Mouse (Mus musculus) thymus, postnatal 10 days (tissue): ENCODE results near the gene Txlna.

Experiments
- DNase-seq, 2 experiments: peaks; one replicate each; pipeline ENCODE4 v3.0.0; 2021; ENCODE audit warnings: low spot score in 2 of 2

The Txlna gene

DNA sequence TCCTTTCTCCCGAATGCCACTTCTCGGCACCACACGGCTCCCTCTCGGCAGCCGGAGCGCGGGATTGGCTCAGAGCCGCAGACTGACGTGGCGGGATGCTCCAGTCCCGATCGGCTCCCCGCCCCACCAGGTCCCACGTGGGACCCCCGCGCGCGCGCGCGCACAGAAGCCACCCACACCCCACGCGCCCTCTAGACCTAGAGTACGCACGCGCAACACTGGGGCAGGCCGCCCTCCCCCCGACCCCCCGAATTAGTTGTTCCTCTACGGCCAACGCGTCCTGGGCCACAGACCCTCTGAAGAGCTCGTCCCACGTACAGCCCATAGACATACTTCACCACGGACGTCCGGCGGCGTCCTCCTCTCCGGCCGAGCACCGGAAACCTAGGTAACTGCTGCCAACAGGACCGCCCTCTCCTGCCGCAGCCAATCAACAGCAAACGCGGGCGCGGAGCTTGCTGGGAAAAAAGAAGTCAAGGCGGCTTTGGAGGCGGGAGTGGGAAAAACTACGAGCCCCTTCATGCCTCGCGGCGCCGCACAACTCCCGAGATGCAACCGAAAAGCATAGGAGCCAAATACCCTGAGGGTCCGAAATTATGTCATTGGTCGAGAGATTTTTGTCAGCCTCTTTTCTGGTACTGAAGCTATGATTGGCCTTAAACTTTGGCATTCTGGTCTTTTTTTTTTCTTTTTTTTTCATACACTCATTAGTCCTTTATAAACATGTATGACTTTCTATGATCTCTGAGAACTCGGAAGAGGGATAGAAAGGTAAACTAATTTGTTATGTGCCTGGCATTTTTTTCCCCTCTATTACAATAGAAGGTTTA is at the start of gene Txlna:
Gene Txlna (minus strand): TSS at position 428 of the 830 bp plus-strand sequence.
- peak; percentile 91 to 96 for DNase-seq

DNA sequence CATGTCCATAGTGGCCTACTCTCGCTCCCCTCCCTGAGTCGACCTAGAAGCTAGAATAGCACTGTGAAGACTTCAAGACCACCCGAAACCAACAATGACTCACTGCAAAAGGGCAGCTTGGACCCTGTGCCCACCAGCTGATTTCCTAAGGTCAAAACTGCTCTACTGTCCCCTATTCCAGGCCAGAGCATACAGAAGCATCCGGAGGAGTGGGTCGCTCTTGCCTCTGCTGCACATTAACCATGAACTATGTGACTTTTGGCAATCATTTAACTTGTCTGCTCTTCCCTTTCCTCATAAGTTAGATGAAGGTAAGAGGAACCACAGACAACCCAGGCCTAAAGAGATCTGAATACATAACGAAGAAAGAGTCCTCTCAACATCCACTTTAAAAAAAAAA is 43.7 kb upstream of the Txlna start:
- DNase-seq: no peak

DNA sequence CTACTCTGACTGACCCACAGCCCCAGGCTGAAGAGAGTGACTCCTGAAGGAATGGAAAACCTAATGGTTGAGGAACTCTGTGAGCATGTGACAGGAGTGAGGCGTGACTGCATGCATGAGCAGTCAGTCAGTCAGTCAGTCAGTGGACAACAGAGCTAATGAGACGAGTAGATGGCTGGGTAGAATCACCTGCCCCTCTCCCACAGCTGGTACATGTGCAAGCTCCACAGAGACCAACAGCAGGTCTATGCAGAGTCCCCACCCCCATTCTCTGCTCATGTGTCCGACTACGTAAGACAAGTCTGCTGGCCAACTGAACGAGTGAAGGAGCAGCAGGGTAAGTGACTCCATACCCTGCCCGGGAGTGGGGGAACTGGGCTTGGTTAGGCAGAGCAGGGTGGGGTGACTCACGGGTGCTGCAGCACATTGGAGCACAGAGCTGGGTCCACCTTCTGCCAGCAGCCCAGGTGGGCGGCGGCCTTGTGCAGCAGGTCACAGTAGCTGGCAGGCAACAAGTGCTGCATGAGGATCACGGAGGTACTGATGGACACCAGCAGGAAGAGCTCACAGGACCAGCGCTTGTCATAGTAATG is 43.1 kb upstream of the Txlna start:
- no peak for DNase-seq

DNA sequence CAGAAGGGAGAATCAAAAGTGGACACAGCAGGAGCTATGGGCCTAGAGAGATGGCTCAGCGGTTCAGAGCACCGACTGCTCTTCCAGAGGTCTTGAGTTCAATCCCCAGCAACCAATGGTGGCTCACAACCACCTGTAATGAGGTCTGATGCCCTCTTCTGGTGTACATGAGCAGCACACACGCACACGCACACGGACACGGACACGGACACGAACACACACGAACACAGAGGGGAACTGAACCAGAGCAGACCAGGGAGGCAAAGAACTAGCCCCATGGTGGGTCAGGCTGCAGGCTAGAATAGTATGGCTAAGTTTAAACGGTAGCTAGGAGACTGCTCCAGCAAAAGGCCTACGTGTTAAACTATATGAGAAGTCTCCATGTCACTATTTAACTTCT is 41.0 kb upstream of the Txlna start:
- DNase-seq: no peak

DNA sequence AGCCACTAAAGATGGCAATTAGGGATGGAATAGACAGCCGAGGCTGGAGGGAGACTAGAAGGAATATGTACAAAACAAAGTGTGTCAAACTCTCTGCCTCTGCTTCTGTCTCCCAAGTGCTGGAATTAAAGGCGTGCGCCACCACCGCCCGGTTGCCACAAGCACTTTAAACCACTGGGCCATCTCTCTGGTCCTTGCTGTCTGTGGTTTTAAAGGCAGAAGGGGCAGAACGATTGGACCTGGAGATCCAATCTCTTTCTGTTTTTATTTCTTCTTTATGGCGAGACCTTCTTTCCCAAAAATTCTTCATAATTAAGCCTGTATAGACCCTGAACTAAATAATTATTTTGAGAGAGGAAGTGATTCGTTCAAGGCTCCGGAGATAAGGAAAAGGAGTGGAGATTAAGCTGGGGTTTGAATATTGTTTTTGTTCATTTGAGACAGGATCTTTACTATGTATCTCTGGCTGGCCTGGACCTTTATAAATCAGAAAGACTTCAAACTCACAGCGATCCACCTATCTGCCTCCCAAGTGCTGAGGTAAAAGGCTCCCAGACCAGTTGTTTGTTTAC is 32.1 kb upstream of the Txlna start:
- DNase-seq: no peak

DNA sequence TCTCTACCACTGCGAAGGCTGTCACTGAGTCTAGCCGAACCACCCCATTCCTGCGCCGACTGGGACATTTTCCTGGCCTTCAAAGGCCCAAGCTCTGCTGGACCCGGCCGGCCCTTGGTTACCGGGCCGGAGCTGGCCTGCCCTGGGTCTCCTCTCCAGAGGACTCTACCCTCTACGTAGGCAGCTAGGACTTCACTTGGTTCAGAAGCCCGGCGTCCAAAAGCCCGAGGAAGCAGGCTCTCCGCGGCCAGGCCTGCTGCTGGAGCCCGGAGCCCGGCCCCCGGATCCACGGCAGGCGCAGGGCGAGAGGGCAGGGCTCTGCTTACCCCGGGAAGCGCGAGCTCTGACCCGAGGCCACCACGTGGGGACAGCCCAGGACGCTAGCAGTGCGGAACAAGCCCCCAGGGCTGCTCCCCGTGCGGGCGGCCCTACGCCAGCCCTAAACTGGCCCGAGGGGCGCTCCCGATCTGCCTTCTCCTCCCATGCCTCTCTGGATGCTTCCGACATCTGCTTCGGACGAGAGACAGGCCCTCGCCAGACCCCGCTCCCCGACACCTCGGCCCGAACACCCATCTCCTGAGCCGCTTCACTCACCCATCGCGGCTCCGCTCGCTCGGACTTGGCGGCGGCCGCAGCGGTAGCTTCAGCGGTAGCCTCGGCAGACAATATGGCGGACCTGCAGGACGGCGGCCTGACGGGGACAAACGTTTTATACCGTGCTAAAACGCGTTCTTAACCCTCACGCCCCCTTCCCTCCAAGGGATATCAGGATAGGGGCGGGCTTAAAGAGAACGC is 31.4 kb upstream of the Txlna start, which contains the start of gene Kpna6:
Gene Kpna6 (minus strand): TSS at position 685 of the 795 bp plus-strand sequence.
- DNase-seq: peak; percentile 61 to 74

DNA sequence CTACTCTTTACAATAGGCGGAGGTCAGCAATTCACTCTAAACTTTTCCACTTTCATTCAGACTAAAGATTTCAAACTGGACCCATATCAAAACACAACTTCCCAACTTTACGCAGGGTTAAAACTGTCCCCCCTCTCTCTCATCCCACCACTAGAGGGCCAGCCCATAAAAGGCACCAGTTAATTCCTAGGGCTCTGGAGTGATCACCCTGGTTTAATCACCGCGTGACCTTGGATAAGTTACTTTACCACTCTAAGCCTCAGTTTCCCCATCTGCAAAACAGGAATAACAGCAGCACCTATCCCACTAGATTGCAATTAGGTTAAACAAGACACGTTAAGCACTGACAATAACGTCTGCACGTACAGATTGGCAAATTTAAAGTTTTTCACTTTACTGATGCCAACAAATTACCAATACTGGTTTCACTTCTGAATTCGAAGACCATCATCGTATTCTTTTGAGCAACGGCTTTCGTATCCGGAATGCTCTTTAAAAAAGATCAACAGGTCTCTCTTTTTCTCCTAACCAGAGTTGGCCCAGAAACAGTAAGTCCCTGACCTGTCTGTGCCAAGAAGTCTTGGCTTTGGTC is 30.7 kb upstream of the Txlna start:
- peak; percentile 12 to 59 for DNase-seq

DNA sequence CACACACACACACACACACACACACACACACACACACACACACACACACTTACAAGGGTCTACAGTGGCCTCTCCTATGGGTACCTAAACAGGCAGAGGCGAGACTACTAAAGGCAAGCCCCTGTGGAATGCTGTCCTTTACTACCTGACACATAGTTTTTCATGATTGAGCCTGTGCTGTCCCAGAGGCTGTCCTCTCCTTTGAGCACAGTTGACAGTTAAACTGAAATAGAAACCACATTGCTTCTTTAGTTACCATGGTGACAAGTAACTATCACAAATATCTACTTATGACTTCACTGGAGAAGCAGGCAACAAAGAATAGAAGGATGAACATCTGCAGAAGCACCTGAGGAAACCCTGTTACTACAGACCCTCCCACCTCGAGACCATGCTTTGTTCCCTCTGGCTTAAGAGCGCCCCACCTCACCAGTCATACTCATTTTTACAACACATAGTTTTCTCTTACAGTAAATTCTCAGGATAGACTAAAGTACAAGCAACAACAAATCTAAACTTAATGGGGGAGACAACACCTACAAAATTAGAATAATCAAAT is 21.5 kb upstream of the Txlna start:
- no peak for DNase-seq

DNA sequence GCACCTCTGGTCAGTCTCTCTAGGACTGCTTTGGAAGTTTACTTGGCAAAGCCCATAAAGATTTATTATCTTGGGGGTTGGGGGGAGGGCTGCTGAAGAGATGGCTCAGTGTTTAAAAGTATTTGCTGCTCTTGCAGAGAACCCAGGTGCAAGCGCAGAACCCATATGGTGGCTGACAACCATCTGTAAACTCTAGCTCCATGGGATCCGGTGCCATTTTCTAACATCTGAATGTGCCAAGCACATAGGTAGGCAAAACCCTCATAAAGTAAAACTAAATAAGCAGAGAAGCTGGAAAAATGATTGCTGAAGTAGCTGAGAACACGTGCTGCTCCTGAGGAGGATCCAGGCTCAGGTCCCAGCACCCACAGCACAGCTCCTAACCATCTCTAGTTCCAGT is 20.7 kb upstream of the Txlna start:
- no peak for DNase-seq

DNA sequence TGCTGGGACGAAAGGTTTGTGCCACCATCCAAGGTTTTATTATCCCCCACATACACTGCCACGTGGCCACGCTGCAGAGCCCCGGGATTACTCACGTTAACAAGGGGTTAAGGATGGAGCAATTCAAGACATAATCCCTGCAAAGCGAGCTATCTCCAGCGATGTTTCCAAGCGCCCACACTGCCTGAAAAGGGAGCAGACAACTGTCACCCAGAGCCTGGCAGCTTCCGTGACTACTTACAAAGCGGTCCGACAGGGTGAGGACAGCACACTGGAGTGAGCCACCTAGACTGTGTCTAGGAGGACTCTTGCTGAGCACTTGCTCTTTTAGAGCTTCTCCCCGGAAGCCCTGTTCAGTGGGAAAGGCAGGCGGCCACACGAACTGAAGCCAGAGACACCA is 13.9 kb upstream of the Txlna start:
- no peak for DNase-seq

DNA sequence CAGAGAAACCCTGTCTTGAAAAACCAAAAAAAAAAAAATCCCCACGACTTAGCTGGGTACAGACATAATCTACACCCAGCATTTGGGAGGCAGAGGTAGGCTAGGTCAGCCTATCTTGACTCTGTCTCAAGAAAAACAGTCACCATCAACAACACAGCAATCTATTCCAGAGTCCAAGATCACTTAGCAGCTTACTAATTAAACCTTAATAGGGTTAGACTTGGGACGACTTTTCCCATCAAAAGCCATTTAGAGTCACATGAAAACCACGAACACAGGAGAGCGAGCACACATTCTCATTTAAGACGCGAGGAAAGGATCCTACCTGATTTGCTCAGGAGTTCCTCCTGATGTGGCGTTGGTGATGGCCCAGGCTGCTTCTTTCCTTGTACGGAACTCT is 9.5 kb upstream of the Txlna start:
- DNase-seq: no peak

DNA sequence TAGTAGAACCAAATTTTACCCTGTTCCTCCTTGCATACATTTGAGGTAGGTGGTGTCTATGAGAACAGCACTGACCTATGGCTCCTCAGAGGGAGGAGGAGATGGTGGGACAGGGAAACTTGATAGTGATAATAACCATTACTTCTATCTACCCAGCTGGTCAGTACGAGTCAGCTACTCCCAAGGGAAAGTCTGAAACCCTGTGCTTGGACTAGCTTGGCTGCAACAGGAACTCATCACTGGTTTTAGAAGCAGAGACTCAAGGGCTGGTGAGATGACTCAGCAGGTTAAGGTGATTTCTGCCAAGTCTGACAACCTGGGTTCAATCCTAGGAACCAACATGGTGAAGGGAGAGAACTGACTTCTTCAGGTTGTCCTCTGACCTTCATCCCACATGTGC is 7.8 kb upstream of the Txlna start:
- DNase-seq: no peak

DNA sequence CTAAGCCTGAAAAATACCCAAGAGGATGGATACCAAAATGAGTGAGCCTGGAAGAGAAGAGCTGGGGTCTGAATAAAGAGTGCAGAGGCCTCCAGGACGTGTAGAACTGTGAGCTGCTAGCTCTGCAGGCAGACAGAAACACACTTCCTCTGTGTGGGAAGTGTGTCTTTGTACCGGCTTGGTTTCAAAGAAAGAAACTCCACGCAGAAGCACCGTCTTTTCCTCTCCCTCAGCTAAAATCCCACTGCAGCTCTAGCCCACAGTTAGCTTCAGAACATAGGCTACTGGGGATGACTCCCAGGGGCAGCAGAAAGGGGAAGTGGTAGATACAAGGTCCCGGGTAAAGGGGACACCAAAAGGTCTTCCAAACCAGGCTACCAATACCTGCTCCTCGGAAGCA is 4.3 kb upstream of the Txlna start:
- no peak for DNase-seq

DNA sequence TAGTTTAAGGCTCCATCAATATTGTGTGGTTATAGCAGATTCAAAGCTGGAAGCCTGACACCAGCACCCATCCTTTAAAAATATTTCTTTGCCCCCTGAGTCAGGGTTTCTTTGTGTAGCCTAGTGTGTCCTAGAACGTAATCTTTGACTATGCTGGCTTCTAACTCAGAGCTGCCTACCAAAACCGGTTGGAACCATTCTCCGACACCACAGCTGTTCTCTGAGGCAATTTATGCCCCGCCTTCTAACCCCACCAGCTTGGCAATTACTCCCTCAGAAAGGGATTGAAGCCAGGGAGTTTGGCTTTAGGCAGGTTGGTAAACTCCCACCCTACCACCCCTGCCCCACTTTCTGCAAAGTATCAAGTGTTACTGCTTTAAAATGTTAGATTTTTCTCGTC is 891 bp upstream of the Txlna start:
- no peak for DNase-seq

DNA sequence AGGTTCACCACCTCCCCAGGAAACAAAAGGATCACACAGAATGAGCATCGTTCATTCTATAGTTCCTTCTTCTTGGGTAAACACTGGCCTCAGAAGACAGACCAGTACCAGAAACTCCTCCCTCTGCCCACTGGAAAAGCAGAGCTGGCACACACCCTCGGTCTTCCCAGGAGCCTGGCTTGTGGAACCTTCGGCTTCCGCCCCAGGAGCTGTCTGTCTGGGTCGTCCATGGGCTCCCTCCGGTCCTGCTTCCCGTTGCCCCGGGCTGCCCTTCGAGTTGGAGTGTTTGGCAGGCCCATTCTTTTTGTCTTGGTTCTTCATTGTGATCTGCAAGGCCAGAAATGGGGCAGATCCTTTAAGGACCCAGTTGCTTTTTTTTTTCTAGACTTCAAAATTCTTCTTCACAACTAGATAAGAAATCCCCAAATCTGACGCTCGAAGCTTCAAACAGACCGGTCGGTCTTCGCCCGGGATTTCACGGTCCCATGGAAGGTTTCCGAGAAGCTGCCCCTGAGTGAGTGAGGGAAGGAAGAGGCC is 696 bp downstream of the Txlna start:
- peak in 1 of 2 experiments; percentile 36 for DNase-seq

DNA sequence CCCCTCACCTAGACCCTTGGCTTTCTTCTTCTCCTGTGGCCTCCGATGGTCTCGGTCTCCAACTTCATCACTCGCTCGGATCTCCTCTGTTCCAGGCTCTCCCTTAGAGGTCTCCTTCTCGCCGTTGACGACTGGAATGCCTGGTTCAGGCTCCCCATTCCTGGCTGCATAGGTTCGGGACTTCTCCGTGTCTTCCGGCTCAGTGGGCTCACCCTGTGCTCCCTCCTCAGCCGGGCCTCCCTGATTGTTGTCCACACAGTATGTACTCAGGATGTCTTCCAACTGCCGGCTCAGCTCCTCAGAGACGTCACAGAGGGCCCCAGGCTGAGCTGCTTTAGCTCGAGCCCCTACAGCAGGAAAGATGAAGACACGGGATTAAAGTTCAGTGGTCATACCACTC is 1.6 kb downstream of the Txlna start:
- no peak for DNase-seq

DNA sequence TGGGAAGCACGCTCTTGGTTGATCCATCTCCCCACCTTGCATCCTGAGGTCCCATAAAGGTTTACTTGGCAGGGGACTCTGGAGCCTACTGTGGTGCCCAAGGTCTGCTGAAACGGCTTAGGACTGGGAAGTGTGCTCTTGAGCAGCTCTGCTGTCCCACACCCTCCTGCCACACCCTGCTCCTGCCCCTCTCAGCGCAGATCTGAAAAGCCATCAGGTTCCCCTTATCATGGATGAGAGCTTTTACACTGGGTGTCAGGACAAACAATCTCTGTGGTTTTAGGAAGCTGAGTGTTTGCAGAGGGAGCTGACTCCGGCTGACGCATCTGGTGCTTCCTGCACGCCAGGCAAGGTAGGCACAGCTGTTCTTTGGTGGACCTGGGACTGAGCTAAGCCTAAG is 7.0 kb downstream of the Txlna start:
- DNase-seq: no peak

DNA sequence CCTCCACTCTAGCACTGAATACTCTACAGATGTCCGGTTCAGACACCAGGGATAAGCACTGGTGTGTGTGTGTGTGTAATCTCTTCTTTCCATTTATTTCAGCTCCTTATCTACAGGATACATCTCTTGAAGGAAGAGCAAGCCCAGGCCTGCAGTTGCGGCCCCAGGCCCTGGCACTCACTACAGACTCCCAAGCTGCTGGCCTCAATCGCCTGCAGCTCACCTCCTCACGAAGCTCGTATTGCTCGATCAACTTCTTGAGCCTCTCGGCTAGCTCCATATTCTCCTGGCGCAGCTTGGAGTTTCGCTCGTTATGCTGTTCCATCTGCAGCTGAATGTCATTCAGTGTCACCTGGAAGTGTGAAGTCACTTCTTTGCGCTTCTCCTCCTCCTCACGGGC is 9.0 kb downstream of the Txlna start:
- no peak for DNase-seq

DNA sequence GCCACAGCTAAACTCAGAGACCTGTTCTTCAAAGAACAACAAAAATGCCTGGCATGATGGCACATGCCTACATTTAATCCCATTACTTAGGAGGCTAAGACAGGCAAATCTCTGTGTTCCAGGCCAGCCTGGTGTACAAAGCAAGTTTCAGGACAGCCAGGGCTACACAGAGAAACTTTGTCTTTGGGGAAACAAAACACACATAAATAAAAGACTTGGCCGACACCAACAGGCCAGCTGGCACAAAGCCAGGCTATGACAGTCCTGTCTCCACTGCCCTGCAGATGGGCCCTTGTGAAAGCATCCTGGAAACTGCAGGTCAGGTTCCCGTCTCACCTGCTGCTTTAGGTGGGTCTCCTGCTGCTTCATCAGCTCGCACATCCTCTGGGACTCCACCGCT is 9.9 kb downstream of the Txlna start:
- no peak for DNase-seq

DNA sequence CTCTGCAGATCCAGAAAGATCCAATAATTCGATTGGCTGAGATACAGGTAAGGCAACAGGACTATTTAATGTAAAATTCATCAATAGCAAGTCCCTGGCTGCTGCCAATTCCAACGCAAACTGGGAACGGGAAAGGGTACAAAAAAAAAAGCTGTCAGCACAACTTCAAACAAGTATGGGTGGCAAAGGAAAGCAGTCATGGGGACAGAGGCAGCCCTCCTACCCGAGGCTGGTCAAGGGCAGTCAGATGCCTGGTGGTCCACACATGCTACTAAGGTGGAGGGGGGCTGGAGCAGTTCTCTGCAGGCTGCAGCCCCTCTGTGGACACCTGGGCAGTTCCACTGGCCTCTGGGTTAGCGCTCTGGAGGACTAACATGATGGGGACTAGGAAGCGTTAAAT is 14.8 kb downstream of the Txlna start:
- no peak for DNase-seq

DNA sequence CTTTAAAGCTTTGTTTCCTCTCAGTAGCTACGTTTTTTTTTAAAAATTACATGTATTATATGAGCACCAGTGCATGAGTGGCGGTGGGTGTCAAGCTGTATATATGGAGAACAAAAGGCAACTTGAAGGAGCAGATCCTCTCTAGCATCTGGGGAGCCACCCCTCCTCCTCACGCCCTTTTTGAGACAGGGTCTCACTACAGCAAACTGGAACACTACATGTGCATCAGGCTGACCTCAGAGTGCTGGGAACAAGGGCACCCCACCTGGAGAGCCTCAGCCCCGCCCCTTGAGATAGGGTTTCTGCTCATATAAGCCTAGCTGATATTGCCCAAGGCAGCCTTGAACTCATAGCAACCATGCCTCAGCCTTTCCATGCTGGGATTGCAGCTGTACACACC is 15.4 kb downstream of the Txlna start:
- no peak for DNase-seq
